Mouse (Mus musculus) brain, embryonic 14.5 days (tissue): ENCODE results near the gene I830077J02Rik. TPM values are rescaled to one million over a fixed set of nuclear protein-coding genes. Genes with fewer than 3 reads are reported as not detected.
A peak's percentile ranks its signal among the peaks of the same experiment; 100 is the strongest.

Source experiments
- DNase-seq: peaks from one replicate; pipeline ENCODE4 v3.0.0-alpha.2; 2011; ENCODE audit warnings: low read depth
- CTCF ChIP-seq: fragments of 200-500 bp; IDR thresholded peaks from 2 replicates; pipeline ENCODE4 v1.5.1; 2012; ENCODE audit warnings: inconsistent platforms, mild to moderate bottlenecking, moderate library complexity, borderline replicate concordance; ENCODE audit not compliant: insufficient read depth, insufficient read length; ENCODE audit errors: extremely low read depth
- POLR2A ChIP-seq: fragments of 200-500 bp; IDR thresholded peaks from 2 replicates; pipeline ENCODE4 v1.6.1; 2012; ENCODE audit warnings: mild to moderate bottlenecking, inconsistent platforms, borderline replicate concordance; ENCODE audit not compliant: poor library complexity, insufficient read depth, insufficient read length, severe bottlenecking; ENCODE audit errors: extremely low read depth
- polyA plus RNA-seq: library from polyadenylated mRNA; depleted of rRNA; stranded (reverse); fragments of >200 nt; gene quantifications from 2 replicates; pipeline ENCODE4 v1.2.3, GENCODE M21; 2012; rRNA removed

I830077J02Rik gene
- 0.34 and 0.68 TPM in 2 replicates for polyA plus RNA-seq

GRCm38 (mm10) chr3:105932240-105933071 is at the start of gene I830077J02Rik:
Gene I830077J02Rik, minus strand, starts transcription at chr3:105932664.
- no peak for DNase-seq
- TF ChIP-seq CTCF (no peak), POLR2A (no peak)

- no peak for DNase-seq
- TF ChIP-seq CTCF = no peak
- TF ChIP-seq POLR2A = no peak
These were observed 41.7 kb upstream of the I830077J02Rik start for GRCm38 (mm10) chr3:105974174-105974573.

GRCm38 (mm10) chr3:105973411-105973810 is 40.9 kb upstream of the I830077J02Rik start, which contains the start of gene Ovgp1:
Gene Ovgp1, plus strand, starts transcription at chr3:105973711.
- TF ChIP-seq CTCF (no peak), POLR2A (no peak)
- DNase-seq = no peak

DNA sequence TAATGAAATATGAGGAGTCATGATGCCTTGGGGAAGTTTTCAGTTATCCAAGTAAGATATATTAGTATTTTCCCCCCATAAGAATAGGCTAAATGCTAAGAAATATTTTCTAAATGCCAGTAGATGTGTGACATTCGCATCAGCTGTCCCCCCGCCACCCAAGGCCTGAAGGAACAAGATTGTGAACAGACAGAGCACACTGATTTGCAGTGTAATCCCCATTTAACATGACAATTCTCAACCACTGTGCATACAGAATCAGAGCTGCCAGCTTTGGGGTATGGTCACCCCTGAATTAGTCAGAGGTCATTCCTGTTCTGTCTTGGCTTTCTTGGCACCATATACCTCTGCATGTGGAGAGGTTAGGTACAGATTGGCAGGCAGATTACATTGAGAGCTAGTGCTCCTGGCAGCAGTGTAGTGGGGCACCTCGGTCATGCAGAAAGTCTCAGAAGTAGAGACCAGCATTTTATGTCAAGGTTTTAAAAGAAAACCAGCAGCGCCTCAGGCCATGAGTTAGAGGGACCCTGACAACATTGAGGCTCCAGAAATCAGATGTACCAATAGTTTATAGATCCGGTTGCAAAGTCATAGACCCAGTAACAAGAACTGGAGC is 39.5 kb upstream of the I830077J02Rik start:
- DNase-seq = no peak
- TF ChIP-seq POLR2A (no peak), CTCF (no peak)

DNA sequence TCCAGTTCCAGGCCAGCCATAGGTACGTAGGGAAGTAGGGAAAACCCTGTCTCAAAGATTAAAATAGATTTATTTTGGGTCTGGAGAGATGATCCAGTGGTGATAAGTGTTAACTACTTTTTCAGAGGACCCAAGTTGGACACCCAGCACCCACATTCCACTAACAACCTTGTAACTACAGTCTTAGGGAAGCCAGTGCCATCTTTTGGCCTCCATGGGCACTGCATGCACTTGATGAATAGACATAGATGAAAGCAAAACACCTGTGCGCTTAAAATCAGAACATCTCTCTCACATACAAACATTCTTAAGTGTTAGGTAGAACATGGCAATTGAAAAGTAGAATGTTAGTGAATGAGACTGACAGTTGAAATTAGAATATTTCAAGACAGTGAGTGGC is 28.2 kb upstream of the I830077J02Rik start:
- TF ChIP-seq CTCF (peak; percentile 15; the same call in 1 of the 2 replicates), POLR2A (no peak)
- peak; percentile 17 for DNase-seq

DNA sequence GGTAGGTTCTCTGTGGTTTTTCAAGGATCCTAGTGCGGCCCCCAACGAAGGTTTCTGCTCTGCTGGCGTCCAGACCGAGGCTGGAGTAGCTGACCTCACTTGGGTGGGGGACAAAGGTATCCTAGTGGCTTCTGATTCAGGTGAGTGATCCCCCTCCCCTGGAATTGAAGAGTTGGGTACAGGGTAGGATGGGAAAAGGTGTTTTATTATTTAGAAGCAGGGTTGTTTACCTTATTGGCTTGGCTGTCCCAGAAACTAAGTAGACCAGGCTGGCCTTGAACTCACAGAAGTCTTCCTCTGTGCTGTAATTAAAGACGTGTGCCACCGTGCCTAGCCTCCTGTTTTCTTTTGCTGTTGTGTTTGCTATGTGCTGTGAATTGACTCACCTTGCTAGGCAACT is 27.5 kb upstream of the I830077J02Rik start, which contains the start of gene Atp5f1:
Atp5f1 (minus strand) TSS at position 101 of the 400 bp plus-strand sequence.
- DNase-seq = peak; percentile 1
- TF ChIP-seq CTCF (no peak), POLR2A (no peak)

DNA sequence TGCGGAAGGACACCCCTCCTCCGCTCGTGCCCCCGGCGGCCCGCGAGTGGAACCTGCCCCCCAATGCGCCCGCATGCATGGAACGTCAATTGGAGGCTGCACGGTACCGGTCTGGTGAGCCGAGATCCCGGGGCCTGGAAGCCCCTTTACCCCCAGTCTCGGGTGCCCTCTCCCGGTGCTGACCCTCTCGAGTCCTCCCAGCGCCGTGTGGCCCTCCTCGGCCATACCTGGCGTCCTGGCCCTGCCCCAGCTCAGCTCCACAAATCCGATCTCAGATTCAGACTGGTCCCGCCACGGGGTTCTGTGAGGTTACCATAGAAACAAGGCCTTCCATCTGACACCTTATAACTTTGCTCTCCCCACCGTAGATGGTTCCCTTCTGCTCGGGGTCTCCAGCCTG is 27.1 kb upstream of the I830077J02Rik start:
- DNase-seq = peak; percentile 63
- TF ChIP-seq CTCF = no peak
- no peak for TF ChIP-seq POLR2A

DNA sequence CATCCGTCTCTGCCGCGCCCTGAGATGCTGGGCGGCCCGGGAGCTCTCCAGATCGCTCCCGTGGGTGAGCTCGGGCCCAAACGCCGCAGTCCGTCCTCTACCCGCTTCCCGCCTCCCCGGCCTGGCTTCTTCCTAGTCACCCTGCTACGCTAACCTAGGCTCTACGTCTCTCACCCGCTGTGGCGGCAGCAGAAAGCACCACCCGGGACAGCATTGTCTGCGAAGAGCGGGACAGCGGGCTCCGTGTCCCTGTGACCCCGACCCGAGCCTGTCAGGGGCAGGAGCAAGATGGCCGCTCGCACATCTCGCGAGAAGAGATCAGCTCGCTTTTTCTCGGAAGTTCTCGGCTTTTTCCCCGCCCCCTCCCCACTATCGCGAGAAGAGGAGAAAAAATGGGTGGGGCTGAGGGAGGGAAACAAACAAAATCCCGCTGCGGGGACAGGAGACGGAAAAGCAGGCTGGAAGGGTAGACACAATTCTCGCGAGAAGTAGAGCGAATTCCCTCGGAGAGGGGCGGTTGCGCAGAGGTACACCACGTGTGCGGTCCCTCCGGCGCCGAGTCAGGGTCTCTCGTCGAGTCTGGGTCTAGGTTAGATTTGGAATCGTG is 26.6 kb upstream of the I830077J02Rik start, which contains the start of gene Wdr77:
Wdr77 (plus strand) TSS at position 396 of the 607 bp plus-strand sequence.
- TF ChIP-seq CTCF = no peak
- TF ChIP-seq POLR2A = peak; percentile 60; the same call in 1 of the 2 replicates
- peak; percentile 100 for DNase-seq

GRCm38 (mm10) chr3:105958204-105958603 is 25.7 kb upstream of the I830077J02Rik start:
- TF ChIP-seq POLR2A (no peak), CTCF (no peak)
- no peak for DNase-seq

GRCm38 (mm10) chr3:105957235-105957634 is 24.8 kb upstream of the I830077J02Rik start:
- no peak for DNase-seq
- TF ChIP-seq CTCF = no peak
- TF ChIP-seq POLR2A = no peak

GRCm38 (mm10) chr3:105951348-105951747 is 18.9 kb upstream of the I830077J02Rik start:
- TF ChIP-seq CTCF (no peak), POLR2A (no peak)

More at GRCm38 (mm10) chr3:105951348-105951747, 18.9 kb upstream of the I830077J02Rik start:
- no peak for DNase-seq
